Mouse (Mus musculus): ENCODE results near the gene Bnip2. TPM values are rescaled to one million over a fixed set of nuclear protein-coding genes. Genes with fewer than 3 reads are reported as not detected.
A peak's percentile ranks its signal among the peaks of the same experiment; 100 is the strongest.
"Not testable (repeated sequence)": the region's sequence is repeated elsewhere in the genome, so short reads cannot be mapped to it uniquely, and the experiment has no call there.

Gene Bnip2
- total RNA-seq, 2 experiments from 2014 or later, result 81.0 to 81.7 TPM

DNA sequence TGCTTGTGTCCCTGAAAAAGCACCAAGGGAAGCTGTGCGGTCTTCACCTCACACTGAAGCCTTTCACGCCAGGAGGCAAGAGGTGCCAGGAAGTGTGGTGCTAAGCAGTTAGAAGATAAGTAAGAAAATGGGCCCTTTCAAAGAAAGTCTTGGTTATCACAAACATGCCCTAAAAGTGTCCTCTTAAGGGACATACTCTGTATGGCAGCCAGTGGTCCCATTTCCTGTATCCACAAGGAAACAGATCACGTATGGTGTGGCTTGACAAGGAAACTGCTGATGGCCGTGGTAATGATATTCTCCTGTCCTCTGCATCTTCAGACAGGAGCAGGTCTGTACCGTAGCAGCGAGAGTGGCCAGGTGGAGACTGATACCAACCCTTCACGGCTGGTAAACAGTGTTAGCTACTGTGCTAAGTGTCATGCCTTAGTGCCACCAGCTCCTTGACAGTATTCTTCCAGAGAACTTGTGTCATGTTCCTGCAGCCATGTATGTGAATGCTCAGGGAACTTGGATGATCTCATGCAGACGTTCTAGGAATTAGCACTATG, 20.6 kb downstream of the Bnip2 start:
- DNase-seq (ENCODE audit: low spot score in 2 of 2), result no peak

- no peak for DNase-seq (ENCODE audit: low spot score in 2 of 2)
Measured at GRCm38 (mm10) chr9:70010781-70011473, 21.7 kb downstream of the Bnip2 start.

GRCm38 (mm10) chr9:70011537-70012407, 22.5 kb downstream of the Bnip2 start:
- DNase-seq (ENCODE audit: low spot score in 2 of 2), result no peak

DNA sequence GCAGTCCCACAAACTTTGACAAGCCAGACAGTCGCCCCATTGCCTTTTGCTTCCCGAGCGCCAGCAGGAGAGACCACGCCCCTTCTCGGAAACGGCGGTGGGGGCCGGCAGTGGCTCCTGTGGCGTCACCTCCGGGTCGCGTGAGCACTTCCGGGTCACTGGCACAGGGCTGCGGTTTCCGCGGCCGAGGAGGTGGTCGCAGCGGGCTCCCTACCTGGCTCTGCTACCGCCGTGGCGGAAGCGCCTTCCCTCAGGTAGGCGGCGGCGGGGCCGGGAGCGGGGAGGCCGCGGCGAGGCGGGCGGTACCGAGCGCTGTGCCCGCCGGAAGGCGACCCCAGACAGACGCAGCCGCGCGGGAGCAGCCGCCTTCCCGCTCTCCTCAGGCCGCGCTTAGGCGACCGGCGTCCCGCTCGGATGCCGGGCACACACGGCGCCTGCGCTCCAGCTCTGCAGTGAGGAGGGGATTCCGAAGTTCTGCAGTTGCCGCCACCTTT, 23.2 kb downstream of the Bnip2 start, which contains the start of gene Gtf2a2:
Gene Gtf2a2 (plus strand): TSS at position 143 of the 494 bp plus-strand sequence.
- DNase-seq (ENCODE audit: low spot score in 2 of 2), result peak; percentile 91 to 96

DNA sequence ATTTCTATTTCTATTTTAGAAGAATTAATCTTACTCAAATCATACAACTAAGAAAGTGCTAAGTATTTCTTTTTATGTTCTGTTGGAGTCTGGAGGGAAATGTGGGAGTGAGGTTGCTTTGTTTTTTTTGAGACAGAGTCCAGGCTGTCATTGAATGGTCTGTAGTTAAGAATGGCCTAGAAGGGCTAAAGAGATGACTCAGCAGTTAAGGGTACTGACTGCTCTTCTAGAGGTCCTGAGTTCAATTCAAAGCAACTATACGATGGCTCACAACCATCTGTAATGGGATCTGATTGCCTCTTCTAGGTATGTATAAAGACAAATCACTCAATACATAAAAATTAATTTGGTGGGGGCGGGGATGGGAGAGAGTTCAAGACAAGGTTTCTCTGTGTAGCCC, 26.4 kb downstream of the Bnip2 start:
- DNase-seq (ENCODE audit: low spot score in 2 of 2), result no peak

DNA sequence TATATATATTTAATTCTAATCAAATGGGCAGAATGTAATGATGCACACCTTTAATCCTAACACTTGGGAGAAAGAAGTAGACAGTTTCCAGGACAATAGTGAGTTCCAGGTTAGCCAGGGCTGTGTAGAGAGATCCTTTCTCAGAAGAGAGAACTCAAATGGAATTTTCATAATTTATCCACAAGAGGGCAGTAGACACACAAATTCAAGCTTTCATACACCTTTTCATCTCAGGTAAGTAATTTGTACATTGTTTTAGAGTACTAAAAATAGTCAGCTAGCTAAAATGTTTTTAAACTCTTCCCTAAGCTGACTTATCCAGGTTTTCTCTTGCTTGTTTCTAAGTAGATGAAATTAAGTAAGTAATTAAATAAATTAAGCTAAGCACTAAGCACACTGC, 29.6 kb downstream of the Bnip2 start:
- DNase-seq (ENCODE audit: low spot score in 2 of 2), result no peak

- no peak for DNase-seq (ENCODE audit: low spot score in 2 of 2)
Measured at GRCm38 (mm10) chr9:70021610-70022009, 32.3 kb downstream of the Bnip2 start.

DNA sequence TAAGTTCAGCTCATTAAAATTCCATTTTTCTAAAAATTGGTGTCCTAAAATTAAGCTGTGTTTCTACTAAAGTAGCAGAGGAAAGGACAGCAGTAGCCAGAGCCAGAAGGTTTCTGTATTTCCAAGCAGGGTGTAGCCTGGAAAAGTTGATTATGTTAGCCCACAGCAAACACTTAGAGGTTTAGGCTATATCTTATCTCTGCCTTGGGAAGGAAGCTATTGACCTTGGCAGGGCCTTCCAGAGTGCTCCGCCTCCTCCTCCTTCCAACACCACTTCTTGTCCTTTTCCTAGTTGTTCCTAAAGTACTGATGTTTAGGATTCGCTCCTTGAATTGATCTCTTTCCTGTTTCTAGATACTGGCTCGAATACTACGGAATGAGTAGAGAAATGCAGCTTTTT, 32.8 kb downstream of the Bnip2 start:
- DNase-seq (ENCODE audit: low spot score in 2 of 2), result no peak

DNA sequence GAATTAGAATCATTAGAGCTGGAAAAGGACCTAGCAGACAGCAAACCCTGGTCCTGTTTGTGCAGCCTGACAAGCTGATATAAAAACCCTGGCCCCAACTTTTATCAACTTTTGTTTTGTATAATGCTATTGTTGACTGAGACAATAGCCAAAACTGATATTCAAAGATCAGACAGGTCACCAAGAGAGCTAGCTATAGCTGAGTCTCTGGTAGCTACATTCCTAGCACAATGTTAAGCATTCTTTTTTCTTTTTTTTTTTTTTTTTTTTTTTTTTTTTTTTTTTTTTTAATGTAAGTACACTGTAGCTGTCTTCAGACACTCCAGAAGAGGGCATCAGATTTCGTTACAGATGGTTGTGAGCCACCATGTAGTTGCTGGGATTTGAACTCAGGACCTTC, 34.3 kb downstream of the Bnip2 start:
- DNase-seq (ENCODE audit: low spot score in 2 of 2), result not testable (repeated sequence)

GRCm38 (mm10) chr9:70024648-70025047, 35.4 kb downstream of the Bnip2 start:
- no peak for DNase-seq (ENCODE audit: low spot score in 2 of 2)

- DNase-seq (ENCODE audit: low spot score in 2 of 2), result no peak
Measured at GRCm38 (mm10) chr9:70025365-70026012, 36.2 kb downstream of the Bnip2 start.

DNA sequence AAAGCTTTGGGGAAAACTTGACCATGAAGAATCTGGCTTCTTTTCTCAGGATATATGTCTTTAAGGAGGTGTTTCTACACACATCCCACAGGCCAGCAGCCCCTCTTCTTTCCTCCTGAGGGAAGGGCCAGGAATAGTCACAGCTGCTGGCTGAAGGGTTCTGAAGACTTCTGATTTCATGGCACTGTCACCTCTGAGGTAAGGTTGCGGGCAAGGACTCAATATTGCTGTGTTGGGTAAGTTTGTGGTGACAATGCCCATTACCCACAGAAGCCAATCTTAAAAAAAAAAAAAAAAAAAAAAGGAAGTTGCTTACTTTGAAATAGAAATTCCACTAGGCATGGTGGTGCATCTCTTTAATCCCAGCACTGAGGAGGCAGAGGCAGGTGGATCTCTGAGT, 42.9 kb downstream of the Bnip2 start:
- DNase-seq (ENCODE audit: low spot score in 2 of 2), result no peak

DNA sequence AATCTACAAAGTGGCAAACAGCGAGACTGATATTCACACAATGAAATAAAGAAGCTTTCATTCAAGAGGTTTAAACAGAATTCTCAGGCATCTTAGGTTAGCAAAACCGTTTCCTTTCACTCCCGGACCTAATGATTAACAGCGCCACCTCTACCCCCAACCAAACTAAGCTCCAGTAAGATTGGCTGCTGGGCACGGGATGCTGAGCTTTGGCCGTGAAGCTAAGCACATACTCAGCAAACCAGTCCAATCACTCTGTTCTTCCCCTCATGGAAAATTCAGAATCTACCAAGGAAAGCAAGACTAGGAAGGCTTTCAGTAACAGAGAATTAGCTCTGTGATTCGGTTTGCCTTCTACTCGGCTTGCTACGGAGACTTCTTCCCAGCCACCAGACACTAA, 43.8 kb downstream of the Bnip2 start:
- DNase-seq (ENCODE audit: low spot score in 2 of 2), result no peak

DNA sequence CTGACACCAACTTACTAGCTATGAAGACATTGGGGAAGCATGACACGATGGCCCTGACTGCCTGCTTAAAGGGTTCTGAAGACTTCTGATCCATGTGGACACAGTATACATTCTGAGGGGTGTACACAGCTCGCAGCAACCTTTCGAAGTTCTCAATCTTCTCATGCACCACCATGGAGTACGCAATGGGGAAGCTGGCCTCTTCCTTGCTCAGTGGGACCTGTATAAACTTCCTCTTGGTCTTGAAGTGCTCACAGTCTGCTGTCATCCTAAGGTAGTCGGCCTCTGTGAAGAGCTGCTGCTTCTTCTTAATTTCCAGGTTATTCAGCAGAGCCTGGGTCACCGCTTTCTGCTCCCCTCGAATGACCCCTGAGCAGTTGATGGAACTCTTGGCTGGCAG, 45.4 kb downstream of the Bnip2 start:
- no peak for DNase-seq (ENCODE audit: low spot score in 2 of 2)

- DNase-seq (ENCODE audit: low spot score in 2 of 2), result no peak
Measured at GRCm38 (mm10) chr9:70036646-70037045, 47.4 kb downstream of the Bnip2 start.

GRCm38 (mm10) chr9:70037988-70038387, 48.7 kb downstream of the Bnip2 start, which contains the start of gene Gcnt3:
Gcnt3 (minus strand) TSS chr9:70038088.
- DNase-seq (ENCODE audit: low spot score in 2 of 2), result no peak

GRCm38 (mm10) chr9:70039597-70040385, 50.5 kb downstream of the Bnip2 start:
- DNase-seq (ENCODE audit: low spot score in 2 of 2), result no peak

DNA sequence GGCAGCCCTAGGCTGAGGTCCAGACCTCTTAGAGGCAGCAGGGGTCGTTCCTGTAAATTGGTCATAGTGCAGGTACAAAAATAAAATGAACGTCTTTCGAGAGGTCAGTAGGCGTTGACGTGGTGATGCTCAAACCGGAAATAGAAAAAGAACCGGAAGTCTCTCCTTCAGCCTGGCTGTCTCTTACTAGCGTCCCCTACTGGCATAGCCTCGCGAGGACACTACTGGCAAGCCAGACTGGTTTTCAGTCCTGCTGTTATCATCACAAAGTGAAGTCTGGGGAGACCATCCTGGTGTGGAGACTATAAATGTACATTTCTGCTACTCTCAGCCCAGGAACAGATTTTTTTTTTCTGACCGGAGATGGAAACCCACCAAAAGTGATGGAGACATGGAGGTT, 51.3 kb downstream of the Bnip2 start:
- no peak for DNase-seq (ENCODE audit: low spot score in 2 of 2)

GRCm38 (mm10) chr9:70042137-70042536, 52.9 kb downstream of the Bnip2 start:
- no peak for DNase-seq (ENCODE audit: low spot score in 2 of 2)

DNA sequence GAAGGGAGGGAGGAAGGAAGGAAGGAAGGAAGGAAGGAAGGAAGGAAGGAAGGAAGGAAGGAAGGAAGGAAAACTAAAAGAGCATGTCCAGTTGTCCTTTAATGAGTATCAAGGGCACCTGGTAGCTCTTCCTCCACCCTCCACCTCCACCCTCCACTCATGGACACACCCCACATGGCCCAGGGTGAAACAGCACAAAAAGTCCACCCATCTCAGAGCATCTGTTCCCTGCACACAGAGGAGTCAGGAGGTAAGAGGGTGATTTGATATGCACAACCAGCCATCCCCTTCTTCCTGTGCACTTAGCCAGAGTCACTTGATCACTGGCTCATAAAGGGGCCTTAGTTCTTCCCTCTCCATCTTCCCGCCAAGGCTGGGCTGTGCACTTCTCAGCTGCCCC, 53.7 kb downstream of the Bnip2 start:
- no peak for DNase-seq (ENCODE audit: low spot score in 2 of 2)

DNA sequence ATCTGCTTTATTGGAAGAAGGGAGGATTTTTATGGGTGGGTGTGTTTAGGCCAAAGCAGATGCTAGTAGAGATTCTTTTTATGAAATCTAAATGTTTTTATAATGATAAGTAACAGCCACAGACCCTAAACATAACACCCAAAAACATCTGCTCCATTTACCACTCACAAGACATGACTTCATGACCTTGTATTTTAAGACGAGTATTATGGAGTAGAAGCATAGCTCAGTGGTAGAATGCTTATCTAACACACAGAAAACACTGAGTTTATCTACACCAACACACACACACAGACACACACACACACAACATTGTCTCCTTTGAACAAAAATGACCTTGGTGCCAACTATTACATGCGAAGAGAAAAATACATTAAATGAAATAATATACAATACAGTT, 55.6 kb downstream of the Bnip2 start:
- DNase-seq (ENCODE audit: low spot score in 2 of 2), result no peak
